Mouse (Mus musculus) lung, postnatal 36 days (tissue): ENCODE data around the gene Prlhr.

Experiments
- DNase-seq: peaks from one replicate; pipeline ENCODE4 v3.0.0; 2022; ENCODE audit warnings: mixed read lengths

Prlhr gene

DNA sequence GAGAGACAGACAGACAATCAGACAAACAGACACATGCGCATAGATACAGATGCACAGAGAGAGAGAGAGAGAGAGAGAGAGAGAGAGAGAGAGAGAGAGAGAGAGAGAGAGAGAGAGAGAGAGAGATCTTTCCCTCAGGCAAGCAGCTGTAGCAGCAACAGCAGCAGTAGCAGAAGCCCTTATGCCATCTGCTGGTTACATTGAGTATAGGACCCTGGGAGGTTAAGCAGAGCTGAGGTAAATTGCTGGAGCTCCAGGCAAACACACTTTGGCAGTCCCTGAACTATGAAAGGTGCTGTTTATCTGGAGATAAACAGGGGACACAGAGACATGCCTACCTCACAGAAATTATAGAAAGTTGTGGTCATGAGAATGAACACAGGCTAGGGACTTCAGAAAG lies 50.5 kb downstream of the Prlhr start:
- no peak for DNase-seq
